Mouse (Mus musculus): ENCODE data around the gene P4ha3. TPM values are rescaled to one million over a fixed set of nuclear protein-coding genes. Genes with fewer than 3 reads are reported as not detected.

Gene P4ha3
- total and polyA plus RNA-seq, 3 experiments: 0.35 TPM; not detected in 2

DNA sequence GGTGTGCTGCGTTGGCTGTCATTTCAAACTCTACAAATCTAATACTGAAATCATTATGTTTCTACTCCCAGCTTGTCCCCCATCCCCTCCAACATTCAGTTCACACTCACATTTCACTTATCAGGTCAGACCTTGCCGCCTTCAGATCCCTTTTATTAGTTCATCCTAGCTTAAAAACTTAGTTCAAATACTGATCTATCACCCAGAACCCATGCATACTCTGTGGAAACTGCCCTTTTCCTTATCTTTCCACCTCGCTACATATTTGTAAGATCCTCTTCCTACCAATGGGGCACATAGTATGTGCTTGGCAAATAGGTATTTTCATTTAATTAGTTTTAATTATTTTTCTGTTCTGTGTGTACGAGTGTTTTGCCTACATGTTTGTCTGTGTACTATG lies 41.1 kb upstream of the P4ha3 start (continued):
- TF ChIP-seq NRF1 (IDR thresholded peaks at IDR 0.05; ENCODE audit: insufficient read depth, low read depth, low read length, poor library complexity, severe bottlenecking): no peak
- no peak for TF ChIP-seq GABPA (IDR thresholded peaks at IDR 0.05; ENCODE audit: low read depth, low read length)
- TF ChIP-seq ETS1 (IDR thresholded peaks at IDR 0.05; ENCODE audit: low read depth, low read length): peak; percentile 18; the same call in 1 of the 2 replicates
- TF ChIP-seq MYC (IDR thresholded peaks at IDR 0.05; ENCODE audit: low read depth, low read length): no peak
- peak; percentile 38 for TF ChIP-seq RCOR1 (IDR thresholded peaks at IDR 0.05; ENCODE audit: low read depth, low read length)
- TF ChIP-seq KAT2A (conservative IDR thresholded peaks at IDR 0.05; ENCODE audit: low read depth, low read length): no peak
- no peak for TF ChIP-seq UBTF (IDR thresholded peaks at IDR 0.05; ENCODE audit: borderline replicate concordance, insufficient read depth, low read depth, low read length)
- no peak for TF ChIP-seq MAFK (IDR thresholded peaks at IDR 0.05; ENCODE audit: borderline replicate concordance, low read depth, low read length)
- no peak for TF ChIP-seq USF1 (IDR thresholded peaks at IDR 0.05; ENCODE audit: low read depth, low read length)
- no peak for TF ChIP-seq CTCF (IDR thresholded peaks at IDR 0.05 in 2 of 3, conservative IDR thresholded peaks at IDR 0.05 in 1 of 3; ENCODE audit: control insufficient read depth in 1 of 3, insufficient read depth in 1 of 3, low read depth in 2 of 3, low read length in 3 of 3, poor library complexity in 1 of 3, severe bottlenecking in 1 of 3)
- no peak for TF ChIP-seq JUND (IDR thresholded peaks at IDR 0.05; ENCODE audit: low read depth, low read length)
- no peak for TF ChIP-seq RAD21 (IDR thresholded peaks at IDR 0.05; ENCODE audit: low read depth, low read length)
- no peak for TF ChIP-seq HCFC1 (IDR thresholded peaks at IDR 0.05; ENCODE audit: low read depth, low read length)
- no peak for TF ChIP-seq MAZ (IDR thresholded peaks at IDR 0.05; ENCODE audit: low read depth, low read length)
- no peak for TF ChIP-seq POLR2A (IDR thresholded peaks at IDR 0.05; ENCODE audit: control insufficient read depth in 1 of 2, insufficient read depth in 1 of 2, low read depth in 1 of 2, low read length in 2 of 2, poor library complexity in 1 of 2)
- peak; percentile 69 for TF ChIP-seq GATA1 (IDR thresholded peaks at IDR 0.05; ENCODE audit: low read depth, low read length)

- Histone ChIP-seq H3K27me3 (ENCODE audit: control insufficient read depth in 1 of 2, insufficient read depth in 2 of 2, low read length in 2 of 2) (no peaks in the 10 kb centered on the region), H3K36me3 (ENCODE audit: control insufficient read depth in 1 of 2, insufficient read depth in 2 of 2, low read length in 2 of 2) (peaks cover 0 to 29% of the 10 kb centered on the region in 2 experiments; a peak in 2 of 4 replicates), H3K4me3 (ENCODE audit: control insufficient read depth in 1 of 2, insufficient read depth in 1 of 2, low read depth in 2 of 2, low read length in 2 of 2) (no peak overlapping the region), H3K4me1 (ENCODE audit: control insufficient read depth in 1 of 2, insufficient read depth in 2 of 2, low read length in 2 of 2) (peaks cover 14 to 21% of the 10 kb centered on the region in 2 experiments), H3K79me2 (ENCODE audit: control insufficient read depth, insufficient read depth, low read length, poor library complexity) (no peaks in the 10 kb centered on the region), H3K27ac (ENCODE audit: control insufficient read depth, low read depth, low read length) (no peak overlapping the region), H3K9me3 (replicated peaks; ENCODE audit: insufficient read depth, low read length) (no peaks in the 10 kb centered on the region), H3K9ac (ENCODE audit: control insufficient read depth, low read depth, low read length, poor library complexity, severe bottlenecking) (no peak overlapping the region)
- TF ChIP-seq SMC3 (IDR thresholded peaks at IDR 0.05; ENCODE audit: low read depth, low read length): no peak
- no peak for TF ChIP-seq EP300 (IDR thresholded peaks at IDR 0.05; ENCODE audit: low read depth in 1 of 2, low read length in 2 of 2)
- TF ChIP-seq ELF1 (IDR thresholded peaks at IDR 0.05; ENCODE audit: low read depth, low read length): no peak
- no peak for TF ChIP-seq GABPA (IDR thresholded peaks at IDR 0.05; ENCODE audit: low read depth, low read length)
- no peak for TF ChIP-seq POLR2AphosphoS5 (IDR thresholded peaks at IDR 0.05; ENCODE audit: borderline replicate concordance, low read depth, low read length)
- no peak for TF ChIP-seq ZC3H11A (IDR thresholded peaks at IDR 0.05; ENCODE audit: low read depth, low read length)
- no peak for TF ChIP-seq MYC (IDR thresholded peaks at IDR 0.05; ENCODE audit: low read depth, low read length)
- TF ChIP-seq GATA1 (IDR thresholded peaks at IDR 0.05; ENCODE audit: low read depth, low read length): no peak
- no peak for TF ChIP-seq CHD1 (IDR thresholded peaks at IDR 0.05; ENCODE audit: low read depth, low read length)
- no peak for DNase-seq (ENCODE audit: low read depth, low spot score)
These were observed 40.1 kb upstream of the P4ha3 start for GRCm38 (mm10) chr7:100245176-100245575.

Measured in MEL (cell line).